In the genomic region with DNA sequence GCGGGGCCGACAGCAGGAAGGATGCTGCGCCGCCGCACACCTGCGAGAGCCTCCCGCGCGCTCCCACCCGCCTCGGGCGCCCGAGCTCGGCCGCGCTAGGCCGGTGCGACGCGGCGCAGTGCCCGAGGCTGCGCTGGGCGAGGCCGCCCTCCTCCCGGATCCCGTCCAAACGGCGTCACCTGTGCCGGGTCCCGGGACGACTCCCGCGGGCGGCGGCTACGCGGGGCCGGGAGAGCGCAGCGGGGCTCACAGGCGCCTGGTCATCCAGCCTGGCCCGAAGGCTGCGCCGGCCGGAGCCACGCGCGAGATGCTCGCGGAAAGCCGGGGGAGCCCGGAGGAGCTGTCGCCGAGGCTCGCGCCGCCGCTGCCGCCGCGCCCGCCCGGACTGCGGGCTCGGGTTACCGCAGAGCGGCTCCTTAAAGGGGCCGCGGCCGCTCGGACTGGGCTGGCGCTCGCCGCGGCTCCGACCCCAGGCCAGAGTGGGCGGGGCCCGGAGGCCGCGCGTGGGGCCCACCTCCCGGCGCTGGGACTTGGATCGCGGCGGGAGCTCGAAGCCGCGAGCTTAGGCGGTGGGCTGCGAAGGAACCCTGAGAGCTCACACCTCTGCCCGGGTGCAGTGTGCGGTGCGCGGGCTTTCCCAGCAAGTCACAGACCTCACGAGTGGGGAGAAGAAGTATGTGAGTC, we compare ENCODE assay signal across 8 mouse cellular contexts. TPM values are rescaled to one million over a fixed set of nuclear protein-coding genes. Genes with fewer than 3 reads are reported as not detected.
A peak's percentile ranks its signal among the peaks of the same experiment; 100 is the strongest.
DNase-seq lines count a peak whose midpoint lies in the region; ATAC-seq and TF ChIP-seq lines count a peak whose summit lies in the region.

No protein-coding gene starts in this region.

- H3K9me3 ChIP-seq in embryonic facial prominence, embryonic 12.5 days, result no peaks in the 10 kb centered on the region
- H3K9me3 ChIP-seq in heart, embryonic 10.5 days, result no peaks in the 10 kb centered on the region
- H3K9me3 ChIP-seq in kidney, postnatal 0 days (replicated peaks; ENCODE audit: low read length), result no peaks in the 10 kb centered on the region
- no peaks in the 10 kb centered on the region for H3K9me3 ChIP-seq in neural tube, embryonic 13.5 days

- 0 out of 2 replicates have a peak, but pooled peaks cover 2% of the 10 kb centered on the region for H3K4me1 ChIP-seq in embryonic facial prominence, embryonic 12.5 days
- peaks cover 19% of the 10 kb centered on the region for H3K4me1 ChIP-seq in heart, embryonic 10.5 days
- no peaks in the 10 kb centered on the region for H3K4me1 ChIP-seq in kidney, postnatal 0 days (replicated peaks; ENCODE audit: insufficient read depth, low read length)
- no peaks in the 10 kb centered on the region for H3K4me1 ChIP-seq in lung, adult 2 months (ENCODE audit: control insufficient read depth, insufficient read depth, low read length)
- H3K4me1 ChIP-seq in neural tube, embryonic 13.5 days (replicated peaks), result peaks cover 4% of the 10 kb centered on the region; the same call in 1 of the 2 replicates

- peak; percentile 22 for DNase-seq in CD4-positive, CD25-positive, alpha-beta regulatory T cell, adult 2 months (ENCODE audit: low read depth, low spot score)
- peak; percentile 82 for DNase-seq in adrenal gland, adult 2 months
- DNase-seq in heart, embryonic 10.5 days (ENCODE audit: low spot score), result peak; percentile 83
- peak; percentile 69 for DNase-seq in kidney, postnatal 0 days (ENCODE audit: low spot score)
- peak; percentile 54 for DNase-seq in lung, adult 2 months
- DNase-seq in testis, postnatal 10 days (ENCODE audit: low spot score), result peak; percentile 68

- ATAC-seq in embryonic facial prominence, embryonic 12.5 days (ENCODE audit: insufficient number of reproducible peaks, insufficient read depth, low FRiP score, low TSS enrichment), result peak; percentile 91
- peak; percentile 93 for ATAC-seq in kidney, postnatal 0 days (replicated peaks; ENCODE audit: low FRiP score, low read depth)
- ATAC-seq in neural tube, embryonic 13.5 days (ENCODE audit: low read depth), result peak; percentile 90

- no peak for TF ChIP-seq CTCF in kidney, postnatal 0 days (IDR thresholded peaks at IDR 0.05; ENCODE audit: low read depth)
- TF ChIP-seq CTCF in lung, adult 2 months (IDR thresholded peaks at IDR 0.05; ENCODE audit: insufficient read depth, low read length), result no peak

- H3K4me2 ChIP-seq in embryonic facial prominence, embryonic 12.5 days (replicated peaks), result peak overlapping the region; percentile 99
- H3K4me2 ChIP-seq in kidney, postnatal 0 days (ENCODE audit: low read length), result peak overlapping the region; percentile 99
- peak overlapping the region; percentile 90 for H3K4me2 ChIP-seq in neural tube, embryonic 13.5 days

- no peak for TF ChIP-seq POLR2A in lung, adult 2 months (IDR thresholded peaks at IDR 0.05; ENCODE audit: borderline replicate concordance, extremely low read depth, low read depth, low read length)

- under 1% methylated on average over 88 of the region's 97 CpGs for WGBS in embryonic facial prominence, embryonic 12.5 days
- WGBS in heart, embryonic 10.5 days, result under 1% methylated on average over 86 of the region's 97 CpGs
- 0% methylated on average over 53 of the region's 97 CpGs for WGBS in kidney, postnatal 0 days
- WGBS in lung, adult 2 months, result 1% methylated on average over 96 of the region's 97 CpGs
- WGBS in neural tube, embryonic 13.5 days, result under 1% methylated on average over 96 of the region's 97 CpGs

- H3K9ac ChIP-seq in embryonic facial prominence, embryonic 12.5 days, result peak overlapping the region; percentile 73
- H3K9ac ChIP-seq in kidney, postnatal 0 days (ENCODE audit: low read depth, low read length), result peak overlapping the region; percentile 70
- peak overlapping the region; percentile 86 for H3K9ac ChIP-seq in neural tube, embryonic 13.5 days

- peak overlapping the region; percentile 71 for H3K4me3 ChIP-seq in embryonic facial prominence, embryonic 12.5 days
- H3K4me3 ChIP-seq in heart, embryonic 10.5 days, result peak overlapping the region; percentile 91
- H3K4me3 ChIP-seq in kidney, postnatal 0 days (replicated peaks; ENCODE audit: low read depth, low read length), result peak overlapping the region; percentile 66
- peak overlapping the region; percentile 49 for H3K4me3 ChIP-seq in lung, adult 2 months (replicated peaks; ENCODE audit: extremely low read depth, low read depth, low read length)
- peak overlapping the region; percentile 73 for H3K4me3 ChIP-seq in neural tube, embryonic 13.5 days

- no peak overlapping the region for H3K27ac ChIP-seq in embryonic facial prominence, embryonic 12.5 days
- H3K27ac ChIP-seq in heart, embryonic 10.5 days, result peak overlapping the region; percentile 89
- peak overlapping the region; percentile 36; the same call in 1 of the 2 replicates for H3K27ac ChIP-seq in kidney, postnatal 0 days
- peak overlapping the region; percentile 67; the same call in 1 of the 2 replicates for H3K27ac ChIP-seq in neural tube, embryonic 13.5 days (replicated peaks)

- H3K27me3 ChIP-seq in embryonic facial prominence, embryonic 12.5 days, result peaks cover 46% of the 10 kb centered on the region
- peaks cover 65% of the 10 kb centered on the region for H3K27me3 ChIP-seq in heart, embryonic 10.5 days (ENCODE audit: insufficient read depth, poor library complexity, severe bottlenecking)
- H3K27me3 ChIP-seq in kidney, postnatal 0 days (ENCODE audit: insufficient read depth, low read length), result peaks cover 21% of the 10 kb centered on the region
- H3K27me3 ChIP-seq in neural tube, embryonic 13.5 days, result peaks cover 53% of the 10 kb centered on the region

- H3K36me3 ChIP-seq in embryonic facial prominence, embryonic 12.5 days, result no peaks in the 10 kb centered on the region
- H3K36me3 ChIP-seq in heart, embryonic 10.5 days, result no peaks in the 10 kb centered on the region
- no peaks in the 10 kb centered on the region for H3K36me3 ChIP-seq in kidney, postnatal 0 days (ENCODE audit: insufficient read depth, low read length)
- H3K36me3 ChIP-seq in neural tube, embryonic 13.5 days, result no peaks in the 10 kb centered on the region

RNA-seq across cellular contexts. Expression of a gene that starts 20.2 kb away (rescaled TPM):
- total RNA-seq in adrenal gland, adult 2 months (2021), result 10 to 100 TPM; 32.0 to 56.3 TPM
- polyA plus RNA-seq in adrenal gland, adult 2 months (2012; rRNA removed), result 7.8 TPM in 2 replicates
- 0.90 and 1.0 TPM in 2 replicates for polyA plus RNA-seq in embryonic facial prominence, embryonic 12.5 days (2016; fragmentation: Nextera tagmentation; extraction: Ambion mirVana)
- polyA plus RNA-seq in heart, embryonic 10.5 days (2016; fragmentation: Nextera tagmentation; extraction: Ambion mirVana), result 3.0 and 3.5 TPM in 2 replicates
- 1.7 and 1.9 TPM in 2 replicates for polyA plus RNA-seq in kidney, postnatal 0 days (2015; fragmentation: Nextera tagmentation; extraction: Ambion mirVana)
- polyA plus RNA-seq in lung, adult 2 months (2012; rRNA removed), result 2.3 TPM in 2 replicates
- polyA plus RNA-seq in neural tube, embryonic 13.5 days (2015; fragmentation: Nextera tagmentation; extraction: Ambion mirVana), result 1.4 and 1.6 TPM in 2 replicates

RNA-seq across cellular contexts. Expression of a gene that starts 28.9 kb away (rescaled TPM):
- total RNA-seq in adrenal gland, adult 2 months (2021), result 10 to 100 TPM; 37.3 to 39.7 TPM
- 16.1 and 16.4 TPM in 2 replicates for polyA plus RNA-seq in adrenal gland, adult 2 months (2012; rRNA removed)
- 31.1 and 33.6 TPM in 2 replicates for polyA plus RNA-seq in embryonic facial prominence, embryonic 12.5 days (2016; fragmentation: Nextera tagmentation; extraction: Ambion mirVana)
- 40.1 and 44.5 TPM in 2 replicates for polyA plus RNA-seq in heart, embryonic 10.5 days (2016; fragmentation: Nextera tagmentation; extraction: Ambion mirVana)
- 38.2 and 40.0 TPM in 2 replicates for polyA plus RNA-seq in kidney, postnatal 0 days (2015; fragmentation: Nextera tagmentation; extraction: Ambion mirVana)
- polyA plus RNA-seq in lung, adult 2 months (2012; rRNA removed), result 19.6 and 24.5 TPM in 2 replicates
- 37.9 and 39.3 TPM in 2 replicates for polyA plus RNA-seq in neural tube, embryonic 13.5 days (2015; fragmentation: Nextera tagmentation; extraction: Ambion mirVana)

Comparison
In these comparisons a context has a peak if more than half of its experiments do, and no peak if none do; other contexts are left out.
1. DNase-seq: peak in every context shown above with its lines; median percentile 83 in heart, embryonic 10.5 days; 82 in adrenal gland, adult 2 months; 69 in kidney, postnatal 0 days; 68 in testis, postnatal 10 days; 54 in lung, adult 2 months; 22 in CD4-positive, CD25-positive, alpha-beta regulatory T cell, adult 2 months.